Mouse (Mus musculus) bone marrow macrophage, adult 2 months (primary cell): ENCODE measurements around the gene Anp32a.

Experiments
- CTCF ChIP-seq: IDR thresholded peaks from 2 replicates; pipeline ENCODE4 v1.5.1; 2012; ENCODE audit warnings: low read depth, mild to moderate bottlenecking, low read length, moderate library complexity
- POLR2A ChIP-seq: IDR thresholded peaks from 2 replicates; pipeline ENCODE4 v1.6.1; 2012; ENCODE audit warnings: mild to moderate bottlenecking, low read depth, low read length, borderline replicate concordance

DNA sequence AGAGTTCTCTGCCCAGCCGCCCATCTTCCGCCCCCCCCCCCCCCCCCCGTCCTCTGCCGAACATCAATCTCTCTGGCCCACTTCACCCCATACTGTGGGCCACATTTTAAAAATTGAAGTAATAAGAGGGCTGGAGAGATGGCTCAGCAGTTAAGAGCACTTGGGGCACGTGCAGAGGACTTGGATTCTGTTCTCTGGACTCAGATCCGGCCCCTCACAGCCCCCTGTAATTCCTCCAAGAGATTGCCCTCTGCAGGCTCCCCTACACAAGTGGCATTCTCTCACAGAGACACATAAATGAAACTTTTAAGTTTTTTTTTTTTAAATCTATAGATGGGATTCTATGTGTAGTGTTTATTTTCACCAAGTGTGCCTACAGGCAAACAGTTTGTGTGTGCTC, 23.1 kb downstream of the Anp32a start:
- TF ChIP-seq CTCF (no peak), POLR2A (no peak)
